Mouse (Mus musculus) ES-Bruce4 (cell line): ENCODE results near the gene Dera.

Experiments
- CTCF ChIP-seq: IDR thresholded peaks from one replicate; pipeline ENCODE4 v1.8.1; 2011; ENCODE audit warnings: low read depth, low read length
- EP300 ChIP-seq: IDR thresholded peaks from 2 replicates; pipeline ENCODE4 v1.6.1; 2011; ENCODE audit warnings: low read depth, low read length; ENCODE audit not compliant: insufficient read depth
- POLR2A ChIP-seq: IDR thresholded peaks from one replicate; pipeline ENCODE4 v1.8.1; 2011; ENCODE audit warnings: low read length; ENCODE audit not compliant: insufficient read depth

GRCm38 (mm10) chr6:137722220-137722931 is 32.0 kb upstream of the Dera start:
- TF ChIP-seq EP300: no peak
- no peak for TF ChIP-seq CTCF
- TF ChIP-seq POLR2A: no peak
